Mouse (Mus musculus) inflammation-experienced regulatory T-cells, adult 6 months (primary cell): ENCODE data around the gene Tbc1d16. TPM values are rescaled to one million over a fixed set of nuclear protein-coding genes. Genes with fewer than 3 reads are reported as not detected.

Experiments
- ATAC-seq: one replicate; pipeline ENCODE4 v1.8.0; 2017
- polyA plus RNA-seq, 3 experiments: library from polyadenylated mRNA; unstranded; fragments of 100-300 nt; shearing (Covaris generic); gene quantifications; one replicate each; pipeline ENCODE4 v1.2.1; 2017

The Tbc1d16 gene
- polyA plus RNA-seq, 3 experiments from 2014 or later = 0.20 to 0.55 (median 0.33) TPM

DNA sequence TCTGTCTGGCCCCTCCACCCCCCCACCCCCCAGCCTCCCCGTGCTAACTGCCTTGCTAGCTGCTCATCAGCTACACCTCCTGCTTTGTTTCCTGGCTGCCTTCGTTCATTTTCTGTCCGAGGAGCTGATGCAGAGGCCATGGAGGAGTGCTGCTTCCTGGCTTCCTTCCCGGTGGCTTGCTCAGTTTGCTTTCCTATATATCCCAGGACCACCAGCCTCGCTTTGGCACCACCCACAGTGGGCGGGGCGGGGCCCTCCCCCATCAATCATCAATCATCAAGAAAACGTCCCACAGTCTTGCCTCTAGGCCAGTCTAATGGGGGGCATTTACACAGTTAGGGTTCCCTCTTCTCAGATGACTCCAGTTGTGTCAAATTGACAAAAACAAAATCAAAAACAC, 8.1 kb upstream of the Tbc1d16 start:
- no peak for ATAC-seq

DNA sequence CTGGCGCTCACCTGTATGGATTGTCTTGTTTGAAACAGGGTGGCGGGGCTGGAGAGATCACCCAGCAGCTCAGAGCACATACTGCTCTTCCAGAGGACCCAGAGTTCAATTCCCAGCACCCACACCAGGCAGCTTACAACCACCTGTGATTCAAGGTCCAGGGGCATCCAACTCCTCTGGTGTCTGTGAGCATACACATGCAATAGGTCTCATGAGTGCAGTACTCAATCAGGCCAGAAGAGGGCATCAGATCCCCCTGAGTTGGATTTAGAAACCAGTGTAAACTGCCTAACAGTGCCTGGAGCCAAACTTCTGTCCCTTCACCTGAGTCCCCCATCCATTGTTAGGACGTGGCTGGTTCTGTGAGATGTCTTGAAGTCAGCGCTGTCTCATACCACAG, 7.3 kb upstream of the Tbc1d16 start:
- no peak for ATAC-seq

DNA sequence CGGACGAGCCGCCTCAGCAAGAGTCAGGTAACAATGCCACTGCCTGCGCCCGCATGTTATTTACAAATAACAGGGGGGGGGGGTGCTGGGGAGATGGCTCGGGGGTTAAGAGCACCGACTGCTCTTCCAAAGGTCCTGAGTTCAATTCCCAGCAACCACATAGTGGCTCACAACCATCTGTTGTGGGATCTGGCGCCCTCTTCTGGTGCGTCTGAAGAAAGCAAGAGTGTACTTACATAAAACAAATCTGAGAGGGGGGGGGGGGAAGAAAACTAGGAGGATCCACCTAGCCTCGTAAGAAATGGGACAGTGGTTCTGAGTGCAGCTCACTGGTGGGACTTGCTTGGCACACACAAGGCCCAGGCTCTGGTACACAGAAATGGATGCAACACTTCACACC, 6.5 kb upstream of the Tbc1d16 start:
- no peak for ATAC-seq

DNA sequence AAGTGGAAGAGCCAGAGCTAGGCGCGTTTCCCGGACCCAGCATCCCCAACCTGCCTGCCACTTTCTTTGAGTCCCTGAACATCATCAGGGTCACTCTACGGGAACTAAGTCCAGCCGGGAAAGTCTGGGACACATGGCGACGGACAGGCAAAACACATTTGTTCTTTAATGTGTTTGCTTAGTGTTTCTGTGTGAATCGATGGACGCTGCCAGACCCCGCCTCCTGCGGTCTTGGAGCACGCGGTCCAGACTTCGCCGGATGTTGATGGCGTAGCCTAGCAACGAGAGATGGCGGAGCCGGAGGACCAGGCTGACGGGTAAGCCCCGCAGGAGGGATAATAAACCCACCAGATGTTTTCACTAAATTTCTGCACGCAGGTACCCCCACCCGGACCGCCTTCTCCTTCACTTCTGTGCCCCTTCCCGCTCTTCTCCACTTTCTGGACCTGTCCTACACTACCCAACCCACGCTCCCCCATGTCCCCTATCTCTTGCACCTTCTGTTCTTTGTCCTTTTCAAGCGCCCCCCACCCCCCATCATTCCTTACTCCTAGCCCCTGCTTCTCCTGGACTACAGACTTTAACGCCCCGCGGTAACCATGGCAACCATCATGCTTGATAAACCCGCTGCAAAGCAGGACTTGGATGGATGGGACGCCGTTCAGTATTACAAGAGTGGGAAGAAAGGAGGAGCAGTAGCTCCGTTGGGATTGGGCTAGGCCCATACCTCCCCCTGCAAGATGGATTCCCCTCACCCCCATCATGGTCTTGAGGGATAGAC, 737 bp upstream of the Tbc1d16 start:
- ATAC-seq = peak; percentile 89

- ATAC-seq = no peak
Measured at GRCm38 (mm10) chr11:119227591-119227990, 708 bp downstream of the Tbc1d16 start.

- no peak for ATAC-seq
Measured at GRCm38 (mm10) chr11:119225634-119226033, 2.7 kb downstream of the Tbc1d16 start.

DNA sequence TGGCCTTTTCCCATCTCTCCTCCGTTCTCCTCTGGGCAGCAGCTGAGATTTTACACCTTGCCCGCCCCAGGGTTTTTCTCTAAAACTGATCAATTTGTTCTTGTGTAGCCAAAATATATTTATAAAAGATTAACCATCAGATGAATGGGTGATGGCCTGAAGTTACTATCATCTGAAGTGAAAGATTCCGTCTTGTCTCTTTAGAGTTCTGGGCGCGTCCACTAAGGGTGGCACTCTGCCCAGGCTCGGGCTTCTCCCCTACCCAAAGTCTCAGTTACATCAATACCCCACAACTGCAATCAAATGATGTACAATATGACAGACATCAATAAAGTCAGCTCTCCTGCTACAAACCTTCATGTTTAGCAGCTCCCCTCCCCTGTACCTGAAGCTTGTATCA, 3.4 kb downstream of the Tbc1d16 start:
- no peak for ATAC-seq

GRCm38 (mm10) chr11:119223124-119223890, 5.0 kb downstream of the Tbc1d16 start:
- no peak for ATAC-seq

DNA sequence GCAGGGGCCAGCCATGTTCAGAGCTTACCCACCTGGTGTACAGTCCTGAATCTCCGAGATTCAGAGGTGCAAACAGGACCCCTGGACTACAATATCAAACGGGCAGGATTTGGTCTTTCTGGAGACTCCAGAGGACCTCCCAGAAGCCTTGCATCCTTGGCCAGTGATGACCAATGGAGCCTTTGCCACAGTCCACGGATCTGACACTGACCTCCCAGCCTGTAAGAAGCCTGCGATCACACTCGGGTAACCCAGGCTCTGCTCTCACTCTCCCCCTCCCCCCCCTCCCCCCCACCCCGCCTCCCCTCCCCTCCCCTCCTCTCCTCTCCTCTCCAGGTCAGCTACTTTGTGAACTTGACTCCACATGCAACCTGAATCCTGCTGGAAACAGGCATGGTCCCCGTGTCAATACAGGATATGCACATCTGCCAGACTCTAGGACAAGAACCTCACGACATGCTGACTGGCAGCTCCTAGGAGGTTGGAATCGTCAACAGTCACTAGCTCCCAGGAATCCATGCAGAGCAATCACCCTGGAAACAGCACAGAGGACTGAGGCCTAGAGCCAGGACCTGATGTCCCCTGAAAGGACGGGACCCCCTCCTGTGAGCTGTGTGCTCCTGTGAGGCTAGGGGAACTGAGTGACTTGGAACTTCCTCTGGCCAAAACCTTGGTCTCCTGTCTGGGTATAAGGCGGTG, 6.3 kb downstream of the Tbc1d16 start:
- ATAC-seq = no peak

DNA sequence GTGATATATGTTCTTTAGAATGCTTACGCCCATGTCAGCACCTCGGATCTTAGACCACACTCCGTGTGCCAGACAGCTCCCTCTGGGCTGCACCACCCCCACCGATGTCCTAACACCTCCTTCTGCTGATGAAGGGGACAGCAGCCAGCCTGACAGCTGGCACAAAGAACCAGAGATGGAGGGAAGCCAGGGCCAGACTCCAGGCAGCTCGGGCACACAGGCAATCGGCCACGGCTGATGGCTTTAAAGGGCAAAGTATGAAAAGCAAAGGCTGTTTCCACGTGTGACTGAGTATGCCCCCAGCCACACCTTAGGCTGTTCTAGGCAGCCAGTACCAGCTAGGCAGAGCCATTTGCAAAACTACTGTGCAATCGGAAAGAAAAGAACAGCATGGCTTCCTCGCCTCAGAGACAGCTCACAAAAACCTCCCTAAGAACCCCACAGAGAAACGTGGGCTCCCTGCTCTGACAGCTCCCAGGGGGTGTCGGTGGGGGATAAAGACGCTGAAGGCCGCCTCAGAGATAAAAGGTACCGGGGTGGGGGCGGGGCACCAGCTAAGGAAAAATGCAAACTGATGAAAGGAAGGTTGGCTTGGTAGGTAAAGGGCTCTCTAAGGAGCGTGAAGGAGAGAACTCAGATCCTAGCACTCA, 8.4 kb downstream of the Tbc1d16 start:
- no peak for ATAC-seq

- ATAC-seq = no peak
Measured at GRCm38 (mm10) chr11:119217861-119218260, 10.4 kb downstream of the Tbc1d16 start.

DNA sequence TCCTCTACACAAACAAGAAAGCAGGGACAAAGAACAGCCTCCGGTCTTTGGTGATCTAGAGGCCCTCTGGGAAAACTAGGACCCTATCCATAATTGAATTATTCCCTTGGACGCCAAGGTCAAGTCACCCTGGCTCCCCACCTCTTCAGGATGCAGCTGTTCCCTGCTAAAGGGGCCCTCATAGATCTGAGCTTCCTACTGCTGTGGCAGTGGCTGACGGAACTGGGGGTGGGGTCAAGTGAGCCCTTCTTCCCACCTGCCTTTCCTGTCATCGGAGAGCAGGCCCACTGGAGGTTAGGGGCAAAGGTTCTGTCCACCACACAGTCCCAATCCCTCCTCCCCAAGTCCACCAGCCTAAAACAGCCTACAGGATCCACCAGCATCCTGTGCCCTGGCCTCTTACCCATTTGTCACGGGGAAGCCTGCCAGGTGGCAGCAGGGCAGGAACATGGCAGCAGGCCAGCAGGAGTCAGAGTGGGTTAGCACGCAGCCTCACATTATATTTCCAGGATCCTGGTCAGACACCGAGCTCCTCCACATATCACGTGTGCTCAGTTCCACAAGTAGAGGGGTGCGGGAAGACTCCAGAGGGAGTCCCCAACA, 12.3 kb downstream of the Tbc1d16 start:
- ATAC-seq = no peak

DNA sequence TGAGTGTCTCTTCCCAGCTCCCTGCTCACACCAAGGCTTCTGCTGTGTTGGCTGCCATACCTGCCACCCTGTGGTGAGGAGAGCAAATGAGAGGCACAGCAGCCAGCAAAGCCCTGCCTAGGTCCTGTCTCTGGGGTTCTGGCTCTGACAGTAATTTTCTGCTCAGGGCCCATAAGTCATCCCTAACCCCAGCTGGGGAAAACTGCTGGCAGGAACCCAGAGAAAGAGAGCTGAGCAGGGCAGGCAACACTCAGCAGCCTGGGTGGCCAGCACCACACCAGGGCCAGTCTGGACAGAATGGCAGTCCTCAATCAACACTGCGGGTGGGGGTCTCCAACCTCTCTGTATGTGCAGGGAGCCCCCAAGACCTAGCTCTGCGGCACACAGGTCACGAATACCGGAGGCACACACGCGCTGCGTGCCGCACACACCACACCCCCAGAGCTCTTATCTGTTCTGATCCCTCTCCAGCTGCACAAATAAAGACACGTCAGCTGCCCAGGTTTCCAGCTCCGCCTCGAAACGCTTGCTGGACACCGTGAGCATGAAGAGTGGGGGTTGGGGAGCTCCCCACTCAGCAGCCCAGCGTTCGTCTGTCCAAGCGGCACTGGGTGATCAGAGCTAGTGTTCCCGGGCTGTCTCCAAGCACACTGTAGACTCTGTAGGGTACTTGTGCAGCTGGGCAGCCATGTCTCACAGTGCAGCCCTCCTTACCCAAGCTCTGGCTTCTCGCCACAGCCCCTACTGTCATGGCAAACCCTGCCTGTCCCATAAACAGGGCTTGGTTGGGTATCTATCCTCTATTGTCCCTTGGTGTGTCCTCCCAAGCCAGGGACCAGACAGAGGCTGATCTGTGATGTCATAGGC, 13.0 kb downstream of the Tbc1d16 start:
- ATAC-seq = no peak

DNA sequence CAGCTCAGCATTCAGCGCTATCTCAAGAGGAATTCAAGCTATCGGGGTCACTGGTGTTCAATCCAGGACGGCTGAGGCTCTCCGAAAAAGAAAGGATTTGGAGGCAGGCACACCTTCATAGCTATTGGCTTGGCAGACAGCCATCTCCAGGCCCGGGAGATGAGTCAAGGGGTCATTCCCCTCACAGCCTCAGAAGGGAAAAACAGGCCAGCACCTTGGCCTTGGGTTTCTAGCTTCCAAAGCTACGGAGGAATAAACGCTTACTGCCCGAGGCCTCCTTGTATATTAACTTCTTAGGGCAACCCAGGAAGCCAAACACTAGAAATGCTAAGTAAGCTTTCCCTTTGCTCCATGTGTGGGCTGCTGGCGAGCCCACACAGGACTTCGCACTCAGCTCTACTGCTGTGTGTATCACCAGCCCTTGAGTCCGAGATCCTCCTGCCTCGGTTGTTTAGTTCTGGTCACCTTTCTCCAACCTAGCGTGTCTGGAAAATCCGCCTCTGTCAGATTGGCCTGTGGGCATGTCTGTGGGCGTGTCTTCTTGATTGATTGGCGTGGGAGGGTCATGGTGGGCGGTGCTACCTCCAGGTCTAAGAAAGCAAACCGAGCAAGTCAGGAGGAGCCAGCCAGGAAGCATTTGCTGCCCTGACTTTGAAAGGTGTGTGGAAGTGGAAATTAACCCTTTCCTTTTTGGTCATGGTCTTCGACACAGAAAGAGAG, 15.0 kb downstream of the Tbc1d16 start:
- ATAC-seq = no peak

DNA sequence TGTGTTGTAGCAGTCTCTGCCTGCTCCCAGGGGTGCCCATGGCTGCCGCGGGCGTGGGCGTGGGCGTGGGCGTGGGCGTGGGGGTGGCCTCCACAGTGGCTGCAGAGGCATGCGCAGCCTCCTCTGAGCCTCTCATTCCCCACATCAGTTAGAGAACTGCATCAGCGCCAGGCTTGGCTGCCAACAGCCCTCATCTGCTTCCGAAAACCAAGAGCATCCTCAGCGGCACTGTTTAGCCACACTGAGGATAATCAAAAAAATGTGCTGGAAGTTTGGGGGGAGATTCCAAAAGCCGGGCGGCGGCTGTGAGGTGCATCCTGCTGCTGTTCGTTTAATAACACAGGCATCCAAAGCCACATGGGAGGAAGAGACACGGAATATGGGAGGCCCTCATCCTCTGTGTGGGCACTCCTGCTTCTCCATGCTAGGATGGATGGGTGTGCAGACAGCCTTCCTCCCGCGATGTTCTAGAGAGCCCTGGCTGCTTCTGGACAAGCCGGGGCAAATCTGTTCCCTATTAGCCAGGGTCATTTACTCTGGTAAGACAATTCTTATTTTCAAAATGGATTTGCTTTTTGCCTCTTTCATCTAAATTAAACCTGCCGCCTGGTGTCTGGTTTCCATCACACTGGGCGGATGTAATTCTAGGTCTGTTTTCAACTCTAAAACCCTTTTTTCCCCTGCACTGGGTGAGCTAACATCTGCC, 16.5 kb downstream of the Tbc1d16 start:
- ATAC-seq = no peak

DNA sequence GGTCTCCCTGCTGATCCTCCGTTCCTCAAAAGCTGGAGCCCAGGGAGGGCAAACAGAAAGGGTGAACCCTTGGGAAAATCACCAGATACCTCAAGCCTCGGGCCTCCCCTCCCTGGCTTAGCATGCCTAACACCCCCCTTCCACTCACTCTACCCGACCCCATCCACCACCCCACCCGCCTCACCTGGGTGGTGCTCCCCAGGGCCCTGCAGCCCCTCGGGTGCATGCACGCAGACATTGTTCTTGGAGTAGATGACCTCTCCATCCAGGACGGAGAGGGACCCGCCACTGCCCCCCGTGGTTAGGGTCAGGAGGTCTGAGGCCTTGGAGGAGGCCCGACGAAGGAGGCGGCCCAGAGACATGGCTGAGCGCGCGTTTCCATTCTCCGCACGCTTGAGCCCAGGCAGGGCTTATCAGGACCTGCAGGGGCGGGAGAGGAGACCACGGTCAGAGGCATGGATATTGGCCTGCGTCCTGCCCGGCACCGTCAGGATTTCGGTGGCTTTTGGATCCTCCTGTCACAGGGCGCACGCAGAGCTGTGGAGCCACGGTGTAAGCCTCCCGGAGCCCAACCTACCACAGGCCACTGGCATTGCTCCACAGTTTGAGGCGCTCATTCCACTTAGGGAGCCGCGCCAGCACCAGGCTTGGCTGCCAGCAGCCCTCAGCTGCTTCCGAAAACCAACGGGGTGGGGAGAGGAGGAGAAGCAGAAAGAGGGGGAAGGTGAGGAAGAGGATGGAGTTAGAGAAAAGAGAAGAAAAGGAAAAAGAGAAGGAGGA, 17.8 kb downstream of the Tbc1d16 start:
- no peak for ATAC-seq

DNA sequence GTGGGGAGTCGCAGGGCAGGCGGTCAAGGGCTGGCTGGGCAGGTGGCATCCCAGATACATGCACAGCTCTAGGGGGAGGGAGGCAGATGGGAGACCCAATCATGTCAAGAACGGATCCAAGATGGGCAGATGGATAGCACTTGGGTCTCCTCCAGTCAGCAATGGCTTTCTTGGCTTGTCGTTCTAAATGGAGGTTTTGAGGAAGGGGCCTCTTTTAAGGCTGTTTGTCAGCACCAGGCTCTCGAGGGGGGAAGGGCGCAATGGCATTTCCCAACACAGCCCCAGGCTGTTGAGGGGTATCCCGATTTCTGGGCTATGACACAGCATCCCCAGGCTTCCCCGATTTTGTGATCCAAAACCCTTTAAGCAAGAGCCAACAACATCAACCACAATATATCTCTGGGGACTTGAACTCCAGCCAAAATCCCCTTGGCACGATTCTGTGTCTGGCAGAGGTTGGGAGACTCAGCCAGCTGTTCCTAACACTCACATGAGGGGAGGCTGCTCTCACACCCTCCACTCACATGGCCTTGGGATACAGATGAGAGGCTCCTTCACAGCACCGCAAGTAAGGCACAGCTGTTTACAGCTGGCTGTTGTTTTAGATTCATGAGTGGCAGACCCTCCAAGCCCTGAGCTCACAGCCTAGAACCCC, 18.8 kb downstream of the Tbc1d16 start:
- ATAC-seq = no peak

DNA sequence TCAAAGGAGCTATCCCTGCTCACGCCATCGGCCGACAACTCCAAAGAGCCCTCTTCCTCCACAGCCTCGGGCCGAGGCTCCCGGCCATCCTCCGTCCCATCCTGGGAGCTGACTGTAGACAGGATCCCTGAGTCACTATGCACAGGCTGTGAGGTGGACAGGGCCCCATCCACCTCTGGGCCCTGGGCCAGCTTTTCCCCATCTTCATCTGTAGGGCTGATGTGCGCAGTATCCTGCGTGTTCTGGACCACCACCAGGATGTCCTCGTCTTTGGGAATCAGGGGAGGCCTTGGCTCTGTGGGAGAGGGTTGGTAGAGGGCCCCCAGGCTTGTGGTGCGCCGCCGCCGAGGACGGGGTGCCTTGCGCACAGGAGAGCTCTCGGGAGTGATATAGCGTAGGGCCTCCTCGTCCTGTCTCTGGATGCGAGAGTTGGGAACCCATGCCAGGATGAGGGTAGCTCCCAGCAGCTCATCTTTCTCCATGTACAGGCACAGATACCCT, 19.4 kb downstream of the Tbc1d16 start:
- ATAC-seq = no peak

- no peak for ATAC-seq
Measured at GRCm38 (mm10) chr11:119207986-119208385, 20.3 kb downstream of the Tbc1d16 start.
